Comparison of ENCODE assay signal across 8 mouse cellular contexts in genomic region chr11:120234776-120235181, GRCm38 (mm10). TPM values are rescaled to one million over a fixed set of nuclear protein-coding genes. Genes with fewer than 3 reads are reported as not detected.
DNase-seq lines count a peak whose midpoint lies in the region; ATAC-seq and TF ChIP-seq lines count a peak whose summit lies in the region.

No protein-coding gene starts in this region.

- ATAC-seq in liver, embryonic 12.5 days: no peak
- no peak for ATAC-seq in stomach, embryonic 15.5 days (ENCODE audit: insufficient read depth, low FRiP score, low read depth)

- no peak for TF ChIP-seq EP300 in ES-Bruce4 (IDR thresholded peaks at IDR 0.05; ENCODE audit: insufficient read depth, low read depth, low read length)

- DNase-seq in layer of hippocampus, adult 2 months (ENCODE audit: low spot score in 2 of 2): no peak
- no peak for DNase-seq in layer of hippocampus, adult 11-12 months (ENCODE audit: low spot score)
- DNase-seq in cerebellum, postnatal 25 days: peak; percentile 66 to 77
- DNase-seq in heart, postnatal 4 days: peak; percentile 58
- no peak for DNase-seq in frontal cortex, adult 2 months (ENCODE audit: extremely low spot score in 1 of 2, low spot score in 1 of 2)

- under 1% methylated on average over 38 of the region's 39 CpGs for WGBS in liver, embryonic 12.5 days (ENCODE audit: insufficient replicate concordance)
- under 1% methylated on average over 38 of the region's 39 CpGs for WGBS in stomach, embryonic 15.5 days

- TF ChIP-seq CTCF in layer of hippocampus, adult 2 months (conservative IDR thresholded peaks at IDR 0.05): no peak
- no peak for TF ChIP-seq CTCF in ES-Bruce4 (IDR thresholded peaks at IDR 0.05; ENCODE audit: low read depth, low read length)

- peak overlapping the region; percentile 99 for H3K27ac ChIP-seq in layer of hippocampus, adult 2 months
- H3K27ac ChIP-seq in ES-Bruce4 (ENCODE audit: insufficient read depth, low read length): no peak overlapping the region
- H3K27ac ChIP-seq in liver, embryonic 12.5 days: peak overlapping the region; percentile 80
- peak overlapping the region; percentile 87 for H3K27ac ChIP-seq in stomach, embryonic 15.5 days

- H3K4me3 ChIP-seq in layer of hippocampus, adult 2 months: peak overlapping the region; percentile 89
- H3K4me3 ChIP-seq in ES-Bruce4 (ENCODE audit: low read depth, low read length): peak overlapping the region; percentile 63
- peak overlapping the region; percentile 67 for H3K4me3 ChIP-seq in liver, embryonic 12.5 days
- peak overlapping the region; percentile 63 for H3K4me3 ChIP-seq in stomach, embryonic 15.5 days (replicated peaks)

- no peak for TF ChIP-seq POLR2A in ES-Bruce4 (IDR thresholded peaks at IDR 0.05; ENCODE audit: insufficient read depth, low read length)

- H3K9ac ChIP-seq in ES-Bruce4 (ENCODE audit: low read depth, poor library complexity, severe bottlenecking): peak overlapping the region; percentile 96
- peak overlapping the region; percentile 84 for H3K9ac ChIP-seq in liver, embryonic 12.5 days
- H3K9ac ChIP-seq in stomach, embryonic 15.5 days: peak overlapping the region; percentile 59

- H3K27me3 ChIP-seq in ES-Bruce4 (ENCODE audit: control insufficient read depth, insufficient read depth, low read length, poor library complexity, severe bottlenecking): peaks cover 16% of the 10 kb centered on the region
- H3K27me3 ChIP-seq in liver, embryonic 12.5 days (replicated peaks): peaks cover 82% of the 10 kb centered on the region
- no peaks in the 10 kb centered on the region for H3K27me3 ChIP-seq in stomach, embryonic 15.5 days (replicated peaks)

- peak overlapping the region; percentile 97 for H3K4me2 ChIP-seq in liver, embryonic 12.5 days
- H3K4me2 ChIP-seq in stomach, embryonic 15.5 days: peak overlapping the region; percentile 94

- no peaks in the 10 kb centered on the region for H3K36me3 ChIP-seq in ES-Bruce4 (ENCODE audit: control insufficient read depth, insufficient read depth, low read length, poor library complexity, severe bottlenecking)
- H3K36me3 ChIP-seq in liver, embryonic 12.5 days: no peaks in the 10 kb centered on the region
- no peaks in the 10 kb centered on the region for H3K36me3 ChIP-seq in stomach, embryonic 15.5 days

- H3K9me3 ChIP-seq in ES-Bruce4 (replicated peaks; ENCODE audit: control insufficient read depth, insufficient read depth, low read length, poor library complexity, severe bottlenecking): no peaks in the 10 kb centered on the region
- no peaks in the 10 kb centered on the region for H3K9me3 ChIP-seq in liver, embryonic 12.5 days (replicated peaks)
- H3K9me3 ChIP-seq in stomach, embryonic 15.5 days: no peaks in the 10 kb centered on the region

- H3K4me1 ChIP-seq in ES-Bruce4 (ENCODE audit: control insufficient read depth, insufficient read depth, low read length): peaks cover 3% of the 10 kb centered on the region
- H3K4me1 ChIP-seq in liver, embryonic 12.5 days: peaks cover 89% of the 10 kb centered on the region
- H3K4me1 ChIP-seq in stomach, embryonic 15.5 days: peaks cover 22% of the 10 kb centered on the region

RNA-seq across cellular contexts. Expression of gene Bahcc1, which starts 2.0 kb away (rescaled TPM):
- total RNA-seq in layer of hippocampus, adult 2 months (2021): 10 to 100 TPM; 19.9 to 20.7 TPM
- polyA plus RNA-seq in ES-Bruce4 (2011; ENCODE audit: insufficient read depth, insufficient read length, low read depth, missing spikeins): 21.2 and 21.6 TPM in 2 replicates
- 10 to 100 TPM; 14.1 to 16.5 TPM for total RNA-seq in heart, postnatal 4 days (2021)
- polyA plus RNA-seq in liver, embryonic 12.5 days (2016; fragmentation: Nextera tagmentation; extraction: Ambion mirVana): 3.0 and 3.5 TPM in 2 replicates
- 7.2 and 7.9 TPM in 2 replicates for polyA plus RNA-seq in stomach, embryonic 15.5 days (2015; fragmentation: Nextera tagmentation; extraction: Ambion mirVana)
- 16.9 and 17.2 TPM in 2 replicates for polyA plus RNA-seq in frontal cortex, adult 2 months (2012; rRNA removed)

Comparison
In these comparisons a context has a peak if more than half of its experiments do, and no peak if none do; other contexts are left out.
1. DNase-seq: peak in cerebellum, postnatal 25 days (2 of 2) and heart, postnatal 4 days (single experiment); none in layer of hippocampus, adult 2 months (0 of 2), layer of hippocampus, adult 11-12 months (single experiment) and frontal cortex, adult 2 months (0 of 2).
2. Peak in every context shown above with its lines, with median percentiles within 50 percentile points of each other: H3K4me3 ChIP-seq and H3K9ac ChIP-seq.